15 mouse cellular contexts compared by ENCODE assay signal in the genomic region with DNA sequence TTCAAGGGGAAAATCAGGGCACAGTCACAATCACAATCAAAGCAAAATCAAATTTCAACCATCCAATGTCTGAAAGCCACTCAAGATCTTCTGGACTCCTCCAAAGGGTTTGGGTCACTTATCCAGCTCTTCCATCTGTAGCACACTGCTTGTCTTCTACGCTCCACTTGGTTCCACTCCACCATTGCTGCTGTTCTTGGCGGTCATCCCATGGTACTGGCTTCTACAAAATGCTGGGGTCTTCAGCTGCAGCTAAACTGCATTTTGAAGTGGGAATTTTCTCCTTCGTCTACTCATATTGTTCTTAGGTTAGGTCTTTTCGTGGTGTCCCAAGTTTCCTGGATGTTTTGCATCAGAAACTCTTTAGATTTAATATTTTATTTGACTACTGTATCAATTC.
DNase-seq lines count a peak whose midpoint lies in the region; TF ChIP-seq lines count a peak whose summit lies in the region.
"Had no signal": no experiment of that assay in that cellular context is flagged by ENCODE, and none has a peak within 500 bp of the region (broad histone marks: within the 10 kb centered on the region; RNA-seq: fewer than 3 reads in every experiment).

No protein-coding gene starts in this region.

- H3K27ac ChIP-seq in layer of hippocampus, adult 2 months, result peak overlapping the region; percentile 78
- H3K27ac ChIP-seq: embryonic facial prominence, embryonic 10.5 days; embryonic facial prominence, embryonic 12.5 days; forebrain, embryonic 13.5 days; forebrain, embryonic 15.5 days had no signal

- no peak overlapping the region for H3K4me3 ChIP-seq in layer of hippocampus, adult 2 months
- H3K4me3 ChIP-seq: embryonic facial prominence, embryonic 10.5 days; embryonic facial prominence, embryonic 12.5 days; forebrain, embryonic 13.5 days; forebrain, embryonic 15.5 days had no signal

- no peak for TF ChIP-seq CTCF in layer of hippocampus, adult 2 months (conservative IDR thresholded peaks at IDR 0.05)

- DNase-seq in cerebellum, adult 11-12 months, result peak; percentile 6
- DNase-seq in cerebellum, postnatal 25 days, result no peak
- peak; percentile 43 for DNase-seq in cerebellum, postnatal 14 days
- no peak for DNase-seq in cerebellum, adult 9-11 months
- DNase-seq in layer of hippocampus, adult 2 months (ENCODE audit: low spot score in 2 of 2), result no peak
- DNase-seq in layer of hippocampus, postnatal 25 days (ENCODE audit: extremely low spot score in 1 of 2, low spot score in 1 of 2), result no peak
- DNase-seq: adrenal gland, adult 8-10 months; adrenal gland, postnatal 14 days; adrenal gland, postnatal 36 days; B cell, adult 2 months; forebrain, postnatal 0 days had no signal

Comparison
In these comparisons a context has a peak if more than half of its experiments do, and no peak if none do; other contexts are left out.
1. DNase-seq: peak in cerebellum, adult 11-12 months (single experiment) and cerebellum, postnatal 14 days (2 of 2); none in cerebellum, postnatal 25 days (0 of 2), cerebellum, adult 9-11 months (single experiment), layer of hippocampus, adult 2 months (0 of 2) and layer of hippocampus, postnatal 25 days (0 of 2).